Mouse (Mus musculus): ENCODE data around the gene Mzf1.

Mzf1 gene

GRCm38 (mm10) chr7:13003380-13003779 is 51.2 kb downstream of the Mzf1 start:
- DNase-seq, result no peak

GRCm38 (mm10) chr7:13001584-13001983 is 53.0 kb downstream of the Mzf1 start:
- DNase-seq, result no peak

- DNase-seq, result no peak
These were observed 55.7 kb downstream of the Mzf1 start, which contains the start of gene Trim28 for GRCm38 (mm10) chr7:12998851-12999250. Gene Trim28, plus strand, starts transcription at chr7:12999114.

GRCm38 (mm10) chr7:12998053-12998452 is 56.5 kb downstream of the Mzf1 start, which contains the start of gene Slc27a5:
Gene Slc27a5, minus strand, starts transcription at chr7:12998192.
- no peak for DNase-seq

- no peak for DNase-seq
These were observed 57.3 kb downstream of the Mzf1 start for GRCm38 (mm10) chr7:12997230-12997629.

- no peak for DNase-seq
These were observed 58.7 kb downstream of the Mzf1 start for GRCm38 (mm10) chr7:12995862-12996261.

- no peak for DNase-seq
These were observed 61.4 kb downstream of the Mzf1 start for GRCm38 (mm10) chr7:12993148-12993547.

Measured in kidney, postnatal 4 days (tissue).